ENCODE assay signal across 29 mouse cellular contexts in genomic region chr1:94085324-94086105, GRCm38 (mm10). TPM values are rescaled to one million over a fixed set of nuclear protein-coding genes. Genes with fewer than 3 reads are reported as not detected.
DNase-seq lines count a peak whose midpoint lies in the region; ATAC-seq and TF ChIP-seq lines count a peak whose summit lies in the region.
"Had no signal": no experiment of that assay in that cellular context is flagged by ENCODE, and none has a peak within 500 bp of the region (broad histone marks: within the 10 kb centered on the region; RNA-seq: fewer than 3 reads in every experiment).

No protein-coding gene starts in this region.

- no peak overlapping the region for H3K27ac ChIP-seq in midbrain, embryonic 12.5 days (replicated peaks)
- H3K27ac ChIP-seq in midbrain, embryonic 11.5 days (ENCODE audit: low read depth, low read length) = no peak overlapping the region
- H3K27ac ChIP-seq in midbrain, embryonic 14.5 days (replicated peaks; ENCODE audit: low read depth, low read length) = peak overlapping the region; percentile 26; the same call in 1 of the 2 replicates
- no peak overlapping the region for H3K27ac ChIP-seq in midbrain, embryonic 16.5 days (ENCODE audit: low read length)
- no peak overlapping the region for H3K27ac ChIP-seq in liver, embryonic 11.5 days (ENCODE audit: low read depth, low read length)
- H3K27ac ChIP-seq: embryonic facial prominence, embryonic 13.5 days; embryonic facial prominence, embryonic 15.5 days; forebrain, embryonic 13.5 days; forebrain, embryonic 15.5 days had no signal

- no peak for TF ChIP-seq POLR2A in brain, embryonic 14.5 days (IDR thresholded peaks at IDR 0.05; ENCODE audit: borderline replicate concordance, extremely low read depth, insufficient read depth, insufficient read length, poor library complexity, severe bottlenecking)

- no peaks in the 10 kb centered on the region for H3K36me3 ChIP-seq in midbrain, embryonic 12.5 days
- no peaks in the 10 kb centered on the region for H3K36me3 ChIP-seq in midbrain, embryonic 11.5 days (ENCODE audit: control insufficient read depth, insufficient read depth, low read length)
- H3K36me3 ChIP-seq in midbrain, embryonic 14.5 days (ENCODE audit: control insufficient read depth, insufficient read depth, low read length) = no peaks in the 10 kb centered on the region
- no peaks in the 10 kb centered on the region for H3K36me3 ChIP-seq in midbrain, embryonic 16.5 days (ENCODE audit: control insufficient read depth, insufficient read depth, low read length)
- no peaks in the 10 kb centered on the region for H3K36me3 ChIP-seq in liver, embryonic 11.5 days (ENCODE audit: control insufficient read depth, insufficient read depth, low read length)
- H3K36me3 ChIP-seq: embryonic facial prominence, embryonic 13.5 days; embryonic facial prominence, embryonic 15.5 days; forebrain, embryonic 15.5 days; G1E had no signal

- H3K9ac ChIP-seq in midbrain, embryonic 12.5 days (replicated peaks) = no peak overlapping the region
- no peak overlapping the region for H3K9ac ChIP-seq in midbrain, embryonic 11.5 days (ENCODE audit: low read length)
- H3K9ac ChIP-seq in midbrain, embryonic 14.5 days (replicated peaks; ENCODE audit: low read length) = no peak overlapping the region
- H3K9ac ChIP-seq in midbrain, embryonic 16.5 days (ENCODE audit: low read depth, low read length) = no peak overlapping the region
- H3K9ac ChIP-seq in liver, embryonic 11.5 days (ENCODE audit: low read depth, low read length) = no peak overlapping the region
- H3K9ac ChIP-seq: embryonic facial prominence, embryonic 13.5 days; embryonic facial prominence, embryonic 15.5 days; forebrain, embryonic 13.5 days; forebrain, embryonic 15.5 days; forebrain, postnatal 0 days had no signal

- TF ChIP-seq CTCF in brain, embryonic 14.5 days (IDR thresholded peaks at IDR 0.05; ENCODE audit: borderline replicate concordance, extremely low read depth, insufficient read depth, insufficient read length) = no peak

- no peak overlapping the region for H3K4me2 ChIP-seq in midbrain, embryonic 12.5 days (replicated peaks)
- H3K4me2 ChIP-seq in midbrain, embryonic 11.5 days = no peak overlapping the region
- H3K4me2 ChIP-seq in midbrain, embryonic 14.5 days (ENCODE audit: low read length) = no peak overlapping the region
- H3K4me2 ChIP-seq in midbrain, embryonic 16.5 days (ENCODE audit: low read length) = no peak overlapping the region
- H3K4me2 ChIP-seq in liver, embryonic 11.5 days = no peak overlapping the region
- H3K4me2 ChIP-seq: embryonic facial prominence, embryonic 13.5 days; embryonic facial prominence, embryonic 15.5 days; forebrain, embryonic 13.5 days; forebrain, embryonic 15.5 days had no signal

- peak; percentile 55 for ATAC-seq in midbrain, embryonic 12.5 days (ENCODE audit: low FRiP score, low read depth)
- ATAC-seq in midbrain, embryonic 11.5 days (ENCODE audit: low FRiP score) = no peak
- ATAC-seq in midbrain, embryonic 14.5 days (ENCODE audit: low FRiP score, low TSS enrichment) = peak; percentile 83
- peak; percentile 86 for ATAC-seq in midbrain, embryonic 16.5 days
- ATAC-seq in liver, embryonic 11.5 days (replicated peaks; ENCODE audit: low FRiP score) = no peak
- ATAC-seq: CD4-positive, CD25-positive, alpha-beta regulatory T cell, adult 4 months; forebrain, embryonic 13.5 days; forebrain, embryonic 15.5 days; forebrain, postnatal 0 days had no signal

- DNase-seq in midbrain, embryonic 11.5 days (ENCODE audit: low spot score, missing footprints) = no peak
- peak; percentile 41 for DNase-seq in brain, embryonic 14.5 days (ENCODE audit: low read depth)
- peak; percentile 64 for DNase-seq in midbrain, embryonic 14.5 days
- DNase-seq in liver, embryonic 11.5 days (ENCODE audit: low spot score) = no peak
- DNase-seq in layer of hippocampus, adult 9-11 months = no peak
- no peak for DNase-seq in frontal cortex, postnatal 10 days (ENCODE audit: low spot score in 2 of 2)
- DNase-seq: adrenal gland, adult 8-10 months; adrenal gland, postnatal 14 days; adrenal gland, postnatal 36 days; B cell, adult 2 months; cerebellum, adult 11 months; cerebellum, adult 18-20 months; cerebellum, adult 8-10 months; cerebellum, adult 9-11 months; cerebellum, postnatal 14 days; cerebellum, postnatal 36 days; embryo, embryonic 11 days; forebrain, postnatal 0 days had no signal

- H3K4me3 ChIP-seq in midbrain, embryonic 12.5 days = no peak overlapping the region
- H3K4me3 ChIP-seq in midbrain, embryonic 11.5 days (ENCODE audit: low read depth, low read length) = no peak overlapping the region
- no peak overlapping the region for H3K4me3 ChIP-seq in midbrain, embryonic 14.5 days (replicated peaks; ENCODE audit: low read depth, low read length)
- no peak overlapping the region for H3K4me3 ChIP-seq in midbrain, embryonic 16.5 days (ENCODE audit: low read depth, low read length)
- H3K4me3 ChIP-seq in liver, embryonic 11.5 days (ENCODE audit: low read depth, low read length) = no peak overlapping the region
- H3K4me3 ChIP-seq: embryonic facial prominence, embryonic 13.5 days; embryonic facial prominence, embryonic 15.5 days; forebrain, embryonic 13.5 days; forebrain, embryonic 15.5 days had no signal

- H3K27me3 ChIP-seq in midbrain, embryonic 12.5 days = no peaks in the 10 kb centered on the region
- no peaks in the 10 kb centered on the region for H3K27me3 ChIP-seq in midbrain, embryonic 11.5 days (ENCODE audit: control insufficient read depth, insufficient read depth, low read length)
- H3K27me3 ChIP-seq in midbrain, embryonic 14.5 days (ENCODE audit: control insufficient read depth, insufficient read depth, low read length) = no peaks in the 10 kb centered on the region
- no peaks in the 10 kb centered on the region for H3K27me3 ChIP-seq in midbrain, embryonic 16.5 days (ENCODE audit: control insufficient read depth, insufficient read depth, low read depth, low read length)
- no peaks in the 10 kb centered on the region for H3K27me3 ChIP-seq in liver, embryonic 11.5 days (replicated peaks; ENCODE audit: control insufficient read depth, insufficient read depth, low read length)
- H3K27me3 ChIP-seq: CH12.LX; embryonic facial prominence, embryonic 15.5 days; forebrain, embryonic 13.5 days; forebrain, embryonic 15.5 days had no signal

- no peaks in the 10 kb centered on the region for H3K9me3 ChIP-seq in midbrain, embryonic 12.5 days
- no peaks in the 10 kb centered on the region for H3K9me3 ChIP-seq in midbrain, embryonic 11.5 days (ENCODE audit: control insufficient read depth, low read length)
- no peaks in the 10 kb centered on the region for H3K9me3 ChIP-seq in midbrain, embryonic 14.5 days (ENCODE audit: control insufficient read depth, low read length)
- no peaks in the 10 kb centered on the region for H3K9me3 ChIP-seq in midbrain, embryonic 16.5 days (replicated peaks; ENCODE audit: control insufficient read depth, low read length, poor library complexity, severe bottlenecking)
- H3K9me3 ChIP-seq in liver, embryonic 11.5 days (ENCODE audit: control insufficient read depth, low read length) = no peaks in the 10 kb centered on the region
- H3K9me3 ChIP-seq: embryonic facial prominence, embryonic 13.5 days; embryonic facial prominence, embryonic 15.5 days; forebrain, embryonic 13.5 days; forebrain, embryonic 15.5 days; G1E had no signal

- no peaks in the 10 kb centered on the region for H3K4me1 ChIP-seq in midbrain, embryonic 12.5 days
- H3K4me1 ChIP-seq in midbrain, embryonic 11.5 days (ENCODE audit: control insufficient read depth, insufficient read depth, low read length) = no peaks in the 10 kb centered on the region
- no peaks in the 10 kb centered on the region for H3K4me1 ChIP-seq in midbrain, embryonic 14.5 days (ENCODE audit: control insufficient read depth, insufficient read depth, low read length)
- H3K4me1 ChIP-seq in midbrain, embryonic 16.5 days (ENCODE audit: control insufficient read depth, insufficient read depth, low read length) = no peaks in the 10 kb centered on the region
- no peaks in the 10 kb centered on the region for H3K4me1 ChIP-seq in liver, embryonic 11.5 days (replicated peaks; ENCODE audit: control insufficient read depth, insufficient read depth, low read length)
- H3K4me1 ChIP-seq: embryonic facial prominence, embryonic 13.5 days; embryonic facial prominence, embryonic 15.5 days; forebrain, embryonic 13.5 days; forebrain, embryonic 15.5 days had no signal

- WGBS in midbrain, embryonic 12.5 days = 80% methylated on average over 5 of the region's 5 CpGs
- 91% methylated on average over 5 of the region's 5 CpGs for WGBS in midbrain, embryonic 11.5 days
- 57% methylated on average over 5 of the region's 5 CpGs for WGBS in midbrain, embryonic 14.5 days
- WGBS in midbrain, embryonic 16.5 days = 69% methylated on average over 5 of the region's 5 CpGs
- WGBS in liver, embryonic 11.5 days = 77% methylated on average over 5 of the region's 5 CpGs

RNA-seq across cellular contexts. Expression of gene Pdcd1, which starts 33.2 kb away (rescaled TPM):
- polyA plus RNA-seq in midbrain, embryonic 12.5 days (2016; fragmentation: Nextera tagmentation; extraction: Ambion mirVana) = not detected in 2 replicates
- 0.29 TPM in 1 of 2 replicates, not detected in the other for polyA plus RNA-seq in midbrain, embryonic 11.5 days (2014; fragmentation: Nextera tagmentation; extraction: Ambion mirVana)
- polyA plus RNA-seq in brain, embryonic 14.5 days (2012; rRNA removed) = not detected in 2 replicates
- polyA plus RNA-seq in midbrain, embryonic 14.5 days (2014; fragmentation: Nextera tagmentation; extraction: Ambion mirVana) = 0.14 TPM in 1 of 2 replicates, not detected in the other
- not detected in 2 replicates for polyA plus RNA-seq in midbrain, embryonic 16.5 days (2015; fragmentation: Nextera tagmentation; extraction: Ambion mirVana)
- not detected in 2 replicates for polyA plus RNA-seq in liver, embryonic 11.5 days (2014; fragmentation: Nextera tagmentation; extraction: Ambion mirVana)
- polyA plus RNA-seq: embryonic facial prominence, embryonic 11.5 days; embryonic facial prominence, embryonic 13.5 days; forebrain, embryonic 11.5 days; forebrain, embryonic 13.5 days; forebrain, embryonic 15.5 days; forebrain, postnatal 0 days had no signal

Comparison
In these comparisons a context has a peak if more than half of its experiments do, and no peak if none do; other contexts are left out.
1. ATAC-seq: peak in midbrain, embryonic 12.5 days (single experiment), midbrain, embryonic 14.5 days (single experiment) and midbrain, embryonic 16.5 days (single experiment); none in midbrain, embryonic 11.5 days (single experiment) and liver, embryonic 11.5 days (single experiment).
2. DNase-seq: peak in brain, embryonic 14.5 days (single experiment) and midbrain, embryonic 14.5 days (single experiment); none in midbrain, embryonic 11.5 days (single experiment), liver, embryonic 11.5 days (single experiment), layer of hippocampus, adult 9-11 months (single experiment) and frontal cortex, postnatal 10 days (0 of 2).